Mouse (Mus musculus): Measurements from ENCODE around the gene Igdcc3. TPM values are rescaled to one million over a fixed set of nuclear protein-coding genes. Genes with fewer than 3 reads are reported as not detected.

Igdcc3 gene
- polyA plus RNA-seq, 1 experiment from 2014 or later, result 44.5 TPM

- WGBS, result 43% methylated on average over 4 of the region's 4 CpGs
- H3K4me2 ChIP-seq (ENCODE audit: low read depth, severe bottlenecking), result no peak overlapping the region
- H3K9ac ChIP-seq (ENCODE audit: low read length), result no peak overlapping the region
- no peaks in the 10 kb centered on the region for H3K27me3 ChIP-seq (ENCODE audit: control insufficient read depth, insufficient read depth, low read length)
- H3K36me3 ChIP-seq (ENCODE audit: control insufficient read depth, insufficient read depth, low read length), result no peaks in the 10 kb centered on the region
- H3K4me1 ChIP-seq (ENCODE audit: control insufficient read depth, insufficient read depth, low read length), result peaks cover 53% of the 10 kb centered on the region
- ATAC-seq (ENCODE audit: insufficient number of reproducible peaks, low FRiP score, low TSS enrichment, low read depth) (no peak), DNase-seq (ENCODE audit: low spot score) (no peak)
- no peak overlapping the region for H3K4me3 ChIP-seq (ENCODE audit: low read depth, low read length)
- H3K9me3 ChIP-seq (ENCODE audit: control insufficient read depth, low read length), result no peaks in the 10 kb centered on the region
- no peak overlapping the region for H3K27ac ChIP-seq (replicated peaks; ENCODE audit: low read depth, low read length)
Observed at GRCm38 (mm10) chr9:65161188-65161587, 20.2 kb downstream of the Igdcc3 start.

- no peak for DNase-seq (ENCODE audit: low spot score)
- Histone ChIP-seq H3K27me3 (ENCODE audit: control insufficient read depth, insufficient read depth, low read length) (no peaks in the 10 kb centered on the region), H3K27ac (replicated peaks; ENCODE audit: low read depth, low read length) (peak overlapping the region; percentile 82; the same call in 1 of the 2 replicates), H3K4me2 (ENCODE audit: low read depth, severe bottlenecking) (peak overlapping the region; percentile 80; the same call in 1 of the 2 replicates), H3K36me3 (ENCODE audit: control insufficient read depth, insufficient read depth, low read length) (no peaks in the 10 kb centered on the region), H3K9me3 (ENCODE audit: control insufficient read depth, low read length) (no peaks in the 10 kb centered on the region), H3K9ac (ENCODE audit: low read length) (no peak overlapping the region), H3K4me1 (ENCODE audit: control insufficient read depth, insufficient read depth, low read length) (peaks cover 51% of the 10 kb centered on the region), H3K4me3 (ENCODE audit: low read depth, low read length) (no peak overlapping the region)
- no peak for ATAC-seq (ENCODE audit: insufficient number of reproducible peaks, low FRiP score, low TSS enrichment, low read depth)
- 15% methylated on average over 8 of the region's 8 CpGs for WGBS
Observed at GRCm38 (mm10) chr9:65161881-65162280, 20.9 kb downstream of the Igdcc3 start.

- no peaks in the 10 kb centered on the region for H3K27me3 ChIP-seq (ENCODE audit: control insufficient read depth, insufficient read depth, low read length)
- peak overlapping the region; percentile 82 for H3K27ac ChIP-seq (replicated peaks; ENCODE audit: low read depth, low read length)
- peak overlapping the region; percentile 67 for H3K9ac ChIP-seq (ENCODE audit: low read length)
- DNase-seq (ENCODE audit: low spot score) (peak; percentile 81), ATAC-seq (ENCODE audit: insufficient number of reproducible peaks, low FRiP score, low TSS enrichment, low read depth) (peak; percentile 60)
- peaks cover 50% of the 10 kb centered on the region for H3K4me1 ChIP-seq (ENCODE audit: control insufficient read depth, insufficient read depth, low read length)
- under 1% methylated on average over 46 of the region's 69 CpGs for WGBS
- H3K4me3 ChIP-seq (ENCODE audit: low read depth, low read length), result peak overlapping the region; percentile 34
- H3K4me2 ChIP-seq (ENCODE audit: low read depth, severe bottlenecking), result peak overlapping the region; percentile 80
- H3K9me3 ChIP-seq (ENCODE audit: control insufficient read depth, low read length), result no peaks in the 10 kb centered on the region
- no peaks in the 10 kb centered on the region for H3K36me3 ChIP-seq (ENCODE audit: control insufficient read depth, insufficient read depth, low read length)
Observed at GRCm38 (mm10) chr9:65162711-65163639, 22.0 kb downstream of the Igdcc3 start.

GRCm38 (mm10) chr9:65164870-65165269 lies 23.9 kb downstream of the Igdcc3 start:
- no peaks in the 10 kb centered on the region for H3K9me3 ChIP-seq (ENCODE audit: control insufficient read depth, low read length)
- no peak overlapping the region for H3K4me2 ChIP-seq (ENCODE audit: low read depth, severe bottlenecking)
- no peaks in the 10 kb centered on the region for H3K36me3 ChIP-seq (ENCODE audit: control insufficient read depth, insufficient read depth, low read length)
- H3K27me3 ChIP-seq (ENCODE audit: control insufficient read depth, insufficient read depth, low read length), result no peaks in the 10 kb centered on the region
- H3K4me1 ChIP-seq (ENCODE audit: control insufficient read depth, insufficient read depth, low read length), result peaks cover 62% of the 10 kb centered on the region
- no peak overlapping the region for H3K9ac ChIP-seq (ENCODE audit: low read length)
- ATAC-seq (ENCODE audit: insufficient number of reproducible peaks, low FRiP score, low TSS enrichment, low read depth) (no peak), DNase-seq (ENCODE audit: low spot score) (no peak)
- no peak overlapping the region for H3K4me3 ChIP-seq (ENCODE audit: low read depth, low read length)
- no peak overlapping the region for H3K27ac ChIP-seq (replicated peaks; ENCODE audit: low read depth, low read length)
- WGBS, result 17% methylated on average over 1 of the region's 1 CpGs

- 13% methylated on average over 9 of the region's 9 CpGs for WGBS
- peaks cover 63% of the 10 kb centered on the region for H3K4me1 ChIP-seq (ENCODE audit: control insufficient read depth, insufficient read depth, low read length)
Observed at GRCm38 (mm10) chr9:65166386-65166785, 25.4 kb downstream of the Igdcc3 start.

GRCm38 (mm10) chr9:65168534-65168933 lies 27.5 kb downstream of the Igdcc3 start:
- no peak overlapping the region for H3K4me3 ChIP-seq (ENCODE audit: low read depth, low read length)
- H3K4me2 ChIP-seq (ENCODE audit: low read depth, severe bottlenecking), result no peak overlapping the region; the same call in 1 of the 2 replicates
- H3K27me3 ChIP-seq (ENCODE audit: control insufficient read depth, insufficient read depth, low read length), result no peaks in the 10 kb centered on the region
- H3K36me3 ChIP-seq (ENCODE audit: control insufficient read depth, insufficient read depth, low read length), result no peaks in the 10 kb centered on the region; the same call in 1 of the 2 replicates
- H3K9ac ChIP-seq (ENCODE audit: low read length), result no peak overlapping the region; the same call in 1 of the 2 replicates
- 9% methylated on average over 6 of the region's 6 CpGs for WGBS
- H3K27ac ChIP-seq (replicated peaks; ENCODE audit: low read depth, low read length), result peak overlapping the region; percentile 89
- ATAC-seq (ENCODE audit: insufficient number of reproducible peaks, low FRiP score, low TSS enrichment, low read depth) (0 out of 2 replicates have a peak, but pooled peaks have one; percentile 48), DNase-seq (ENCODE audit: low spot score) (no peak)
- no peaks in the 10 kb centered on the region for H3K9me3 ChIP-seq (ENCODE audit: control insufficient read depth, low read length)
- H3K4me1 ChIP-seq (ENCODE audit: control insufficient read depth, insufficient read depth, low read length), result peaks cover 58% of the 10 kb centered on the region

More at GRCm38 (mm10) chr9:65166386-65166785, 25.4 kb downstream of the Igdcc3 start:
- H3K9ac ChIP-seq (ENCODE audit: low read length), result no peak overlapping the region
- no peak for ATAC-seq (ENCODE audit: insufficient number of reproducible peaks, low FRiP score, low TSS enrichment, low read depth)
- H3K27ac ChIP-seq (replicated peaks; ENCODE audit: low read depth, low read length), result peak overlapping the region; percentile 68
- no peaks in the 10 kb centered on the region for H3K9me3 ChIP-seq (ENCODE audit: control insufficient read depth, low read length)
- no peaks in the 10 kb centered on the region for H3K36me3 ChIP-seq (ENCODE audit: control insufficient read depth, insufficient read depth, low read length)
- no peaks in the 10 kb centered on the region for H3K27me3 ChIP-seq (ENCODE audit: control insufficient read depth, insufficient read depth, low read length)
- no peak overlapping the region for H3K4me3 ChIP-seq (ENCODE audit: low read depth, low read length)
- no peak overlapping the region for H3K4me2 ChIP-seq (ENCODE audit: low read depth, severe bottlenecking)
- DNase-seq (ENCODE audit: low spot score), result peak; percentile 67

- Histone ChIP-seq H3K27me3 (ENCODE audit: control insufficient read depth, insufficient read depth, low read length) (no peaks in the 10 kb centered on the region), H3K27ac (replicated peaks; ENCODE audit: low read depth, low read length) (peak overlapping the region; percentile 89), H3K4me3 (ENCODE audit: low read depth, low read length) (no peak overlapping the region), H3K36me3 (ENCODE audit: control insufficient read depth, insufficient read depth, low read length) (no peaks in the 10 kb centered on the region; the same call in 1 of the 2 replicates), H3K4me2 (ENCODE audit: low read depth, severe bottlenecking) (no peak overlapping the region; the same call in 1 of the 2 replicates), H3K9ac (ENCODE audit: low read length) (no peak overlapping the region; the same call in 1 of the 2 replicates), H3K9me3 (ENCODE audit: control insufficient read depth, low read length) (no peaks in the 10 kb centered on the region), H3K4me1 (ENCODE audit: control insufficient read depth, insufficient read depth, low read length) (peaks cover 57% of the 10 kb centered on the region)
- WGBS, result 6% methylated on average over 4 of the region's 4 CpGs
- ATAC-seq (ENCODE audit: insufficient number of reproducible peaks, low FRiP score, low TSS enrichment, low read depth), result peak; percentile 72
- DNase-seq (ENCODE audit: low spot score), result peak; percentile 71
Observed at GRCm38 (mm10) chr9:65168952-65169351, 28.0 kb downstream of the Igdcc3 start.

- Histone ChIP-seq H3K4me3 (ENCODE audit: low read depth, low read length) (no peak overlapping the region), H3K36me3 (ENCODE audit: control insufficient read depth, insufficient read depth, low read length) (no peaks in the 10 kb centered on the region; the same call in 1 of the 2 replicates), H3K9me3 (ENCODE audit: control insufficient read depth, low read length) (no peaks in the 10 kb centered on the region), H3K27me3 (ENCODE audit: control insufficient read depth, insufficient read depth, low read length) (no peaks in the 10 kb centered on the region), H3K4me1 (ENCODE audit: control insufficient read depth, insufficient read depth, low read length) (peaks cover 65% of the 10 kb centered on the region), H3K9ac (ENCODE audit: low read length) (no peak overlapping the region), H3K4me2 (ENCODE audit: low read depth, severe bottlenecking) (no peak overlapping the region), H3K27ac (replicated peaks; ENCODE audit: low read depth, low read length) (peak overlapping the region; percentile 56; the same call in 1 of the 2 replicates)
- 9% methylated on average over 9 of the region's 9 CpGs for WGBS
- DNase-seq (ENCODE audit: low spot score), result peak; percentile 65
- no peak for ATAC-seq (ENCODE audit: insufficient number of reproducible peaks, low FRiP score, low TSS enrichment, low read depth)
Observed at GRCm38 (mm10) chr9:65172654-65173053, 31.7 kb downstream of the Igdcc3 start.

All from limb, embryonic 11.5 days (tissue).